Mouse (Mus musculus): ENCODE measurements at regions not wholly inside any gene's neighbourhood (a gene's known extent, or its start where the extent isn't known, plus 50 kb on each side); places are given as distances from the start of the nearest gene placed in this dataset.
A peak's percentile ranks its signal among the peaks of the same experiment; 100 is the strongest.

DNA sequence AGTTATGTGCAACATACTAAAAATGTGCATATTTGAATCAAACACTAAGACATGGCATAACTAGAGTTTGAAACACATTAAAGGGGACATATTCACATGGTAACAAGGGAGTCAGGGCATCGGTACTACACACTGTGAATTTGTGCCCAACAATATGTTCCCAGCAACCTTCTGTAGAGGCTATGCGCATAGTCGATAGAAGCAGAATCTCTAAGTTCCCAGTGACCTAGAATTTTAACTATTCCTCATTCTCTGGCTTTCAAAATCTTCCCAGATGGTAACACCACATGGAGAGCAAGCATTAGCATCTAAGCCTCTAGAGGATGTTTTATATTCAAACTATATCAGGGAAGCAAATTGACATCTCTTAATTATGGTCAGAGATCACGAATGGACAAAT, 1614.7 kb downstream of the Stim2 start:
- peak; percentile 6 for DNase-seq (ENCODE audit: low spot score)
